Mouse (Mus musculus) large intestine, adult 2 months (tissue): ENCODE measurements around the gene Sec14l1. TPM values are rescaled to one million over a fixed set of nuclear protein-coding genes. Genes with fewer than 3 reads are reported as not detected.
A peak's percentile ranks its signal among the peaks of the same experiment; 100 is the strongest.
"Not testable (repeated sequence)": the region's sequence is repeated elsewhere in the genome, so short reads cannot be mapped to it uniquely, and the experiment has no call there.

Experiments
- DNase-seq: peaks from one replicate; pipeline ENCODE4 v3.0.0-alpha.2; 2012; ENCODE audit warnings: low read depth, low spot score
- WGBS: fragments of 180-500 bp; shearing (Covaris S2); methylation state at CpG from one replicate; pipeline ENCODE4 v1.1.7; 2018; 5-methylcytosine and 5-hydroxymethylcytosine counted together
- polyA plus RNA-seq: library from polyadenylated mRNA; depleted of rRNA; stranded (reverse); fragments of >200 nt; gene quantifications from 2 replicates; pipeline ENCODE4 v1.2.3, GENCODE M21; 2012; rRNA removed

Gene Sec14l1
- 29.6 and 42.0 TPM in 2 replicates for polyA plus RNA-seq

- peak; percentile 77 for DNase-seq
- under 1% methylated on average over 67 of the region's 67 CpGs for WGBS
Measured at GRCm38 (mm10) chr11:117114592-117115345, at the start of gene Sec14l1. Gene Sec14l1 (plus strand): TSS chr11:117115168.

GRCm38 (mm10) chr11:117065602-117066001 is 49.4 kb upstream of the Sec14l1 start:
- 52% methylated on average over 5 of the region's 5 CpGs for WGBS
- DNase-seq = not testable (repeated sequence)

- no peak for DNase-seq
- 39% methylated on average over 5 of the region's 5 CpGs for WGBS
Measured at GRCm38 (mm10) chr11:117066738-117067137, 48.2 kb upstream of the Sec14l1 start.

- no peak for DNase-seq
- WGBS = 75% methylated on average over 1 of the region's 1 CpGs
Measured at GRCm38 (mm10) chr11:117068332-117068731, 46.6 kb upstream of the Sec14l1 start.

GRCm38 (mm10) chr11:117069027-117069426 is 45.9 kb upstream of the Sec14l1 start:
- WGBS = 66% methylated on average over 3 of the region's 3 CpGs
- DNase-seq = no peak

GRCm38 (mm10) chr11:117070711-117071110 is 44.3 kb upstream of the Sec14l1 start:
- WGBS = 67% methylated on average over 7 of the region's 7 CpGs
- DNase-seq = no peak

- WGBS = 1% methylated on average over 13 of the region's 13 CpGs
- no peak for DNase-seq
Measured at GRCm38 (mm10) chr11:117072128-117072527, 42.8 kb upstream of the Sec14l1 start.

GRCm38 (mm10) chr11:117073426-117073825 is 41.5 kb upstream of the Sec14l1 start:
- DNase-seq = no peak
- 89% methylated on average over 9 of the region's 9 CpGs for WGBS

- DNase-seq = peak; percentile 69
- under 1% methylated on average over 54 of the region's 54 CpGs for WGBS
Measured at GRCm38 (mm10) chr11:117076576-117077196, 38.3 kb upstream of the Sec14l1 start.

- WGBS = 3% methylated on average over 8 of the region's 8 CpGs
- DNase-seq = no peak
Measured at GRCm38 (mm10) chr11:117077227-117077626, 37.7 kb upstream of the Sec14l1 start.

- 61% methylated on average over 8 of the region's 8 CpGs for WGBS
- no peak for DNase-seq
Measured at GRCm38 (mm10) chr11:117077902-117078301, 37.1 kb upstream of the Sec14l1 start.

- DNase-seq = no peak
- 85% methylated on average over 12 of the region's 12 CpGs for WGBS
Measured at GRCm38 (mm10) chr11:117078637-117079240, 36.2 kb upstream of the Sec14l1 start.

- no peak for DNase-seq
- 84% methylated on average over 17 of the region's 17 CpGs for WGBS
Measured at GRCm38 (mm10) chr11:117079651-117080190, 35.2 kb upstream of the Sec14l1 start.

- no peak for DNase-seq
- 87% methylated on average over 11 of the region's 11 CpGs for WGBS
Measured at GRCm38 (mm10) chr11:117080209-117080608, 34.8 kb upstream of the Sec14l1 start.

GRCm38 (mm10) chr11:117081165-117082064 is 33.6 kb upstream of the Sec14l1 start:
- WGBS = 26% methylated on average over 16 of the region's 16 CpGs

GRCm38 (mm10) chr11:117082353-117082934 is 32.5 kb upstream of the Sec14l1 start:
- no peak for DNase-seq
- WGBS = 77% methylated on average over 11 of the region's 11 CpGs

More at GRCm38 (mm10) chr11:117081165-117082064, 33.6 kb upstream of the Sec14l1 start:
- DNase-seq = peak; percentile 67

- WGBS = 64% methylated on average over 19 of the region's 19 CpGs
- no peak for DNase-seq
Measured at GRCm38 (mm10) chr11:117083052-117083881, 31.7 kb upstream of the Sec14l1 start.

- WGBS = 94% methylated on average over 3 of the region's 3 CpGs
- DNase-seq = not testable (repeated sequence)
Measured at GRCm38 (mm10) chr11:117083882-117084260, 31.1 kb upstream of the Sec14l1 start.
